Mouse (Mus musculus) liver, embryonic 14.5 days (tissue): ENCODE results near the gene Meioc.

ENCODE experiments used
- CTCF ChIP-seq: IDR thresholded peaks from 2 replicates; pipeline ENCODE4 v1.5.1; 2016; ENCODE audit warnings: antibody characterized with exemption, low read depth, control low read depth
- EP300 ChIP-seq: IDR thresholded peaks from 2 replicates; pipeline ENCODE4 v1.6.1; 2016; ENCODE audit warnings: antibody characterized with exemption, low read depth

- TF ChIP-seq CTCF (no peak), EP300 (no peak)
Measured at GRCm38 (mm10) chr11:102665151-102665550, 1.6 kb downstream of the Meioc start.
